Mouse (Mus musculus) heart, postnatal 0 days (tissue): ENCODE measurements around the gene Drc3.

Experiments used
- CTCF ChIP-seq: IDR thresholded peaks from 2 replicates; pipeline ENCODE4 v1.5.1; 2016; ENCODE audit warnings: antibody characterized with exemption, control low read depth, low read depth
- EP300 ChIP-seq: IDR thresholded peaks from 2 replicates; pipeline ENCODE4 v1.6.1; 2016; ENCODE audit warnings: antibody characterized with exemption, low read depth

DNA sequence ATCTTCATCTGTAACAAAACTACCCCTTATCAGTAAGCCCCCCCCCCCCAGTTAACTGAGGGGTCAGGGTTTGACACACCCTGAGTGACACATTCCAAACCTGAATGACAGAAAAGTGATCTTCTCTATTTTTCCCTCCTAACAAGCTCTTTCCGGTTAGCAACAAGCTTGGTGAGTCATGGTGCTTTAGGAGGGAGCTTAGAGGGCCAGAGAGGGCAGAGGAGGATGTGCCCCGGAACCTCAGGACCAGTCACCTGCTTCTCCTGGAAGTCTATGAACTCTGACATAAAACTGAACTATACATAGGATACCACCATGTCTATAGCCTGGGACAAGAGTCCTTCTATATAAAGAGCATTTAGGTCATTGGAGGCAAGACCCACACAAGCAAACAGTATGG is 45.1 kb upstream of the Drc3 start:
- TF ChIP-seq EP300 (no peak), CTCF (no peak)
